Mouse (Mus musculus) CH12.LX (cell line): ENCODE measurements around the gene Mrs2. TPM values are rescaled to one million over a fixed set of nuclear protein-coding genes. Genes with fewer than 3 reads are reported as not detected.

Experiments
- DNase-seq: peaks from one replicate; pipeline ENCODE4 v3.0.0-alpha.2; 2013; ENCODE audit errors: extremely low read depth
- H3K27ac ChIP-seq: 2 replicates; pipeline ENCODE4 v1.5.1; 2012; ENCODE audit warnings: low read depth, mild to moderate bottlenecking, control low read depth, moderate library complexity; ENCODE audit not compliant: insufficient read depth
- H3K27me3 ChIP-seq: replicated peaks from 2 replicates; pipeline ENCODE3; 2012; ENCODE audit warnings: inconsistent platforms
- H3K36me3 ChIP-seq, 2 experiments: replicated peaks in 1 of 2; 2 replicates each; pipeline versions ENCODE3 to v1.6.1; 2012; ENCODE audit warnings: inconsistent platforms in 1 of 2, low read length in 1 of 2, mild to moderate bottlenecking in 1 of 2, mixed read lengths in 1 of 2, moderate library complexity in 1 of 2; ENCODE audit not compliant: control insufficient read depth in 1 of 2, insufficient read depth in 1 of 2
- H3K4me1 ChIP-seq, 2 experiments: 2 replicates each; pipeline ENCODE4 v1.6.1; 2012; ENCODE audit warnings: inconsistent platforms in 1 of 2, moderate library complexity in 1 of 2; ENCODE audit not compliant: insufficient read depth in 2 of 2, control insufficient read depth in 1 of 2
- H3K4me2 ChIP-seq: 2 replicates; pipeline ENCODE4 v1.6.1; 2012; ENCODE audit warnings: low read depth, mild to moderate bottlenecking, control low read depth; ENCODE audit not compliant: poor library complexity, insufficient read depth, severe bottlenecking
- H3K4me3 ChIP-seq, 3 experiments: fragments of 150-350 bp in 1 of 3; sonication (generic) in 1 of 3; replicated peaks in 1 of 3; 2 replicates each; pipeline versions ENCODE3 to v1.5.1; 2011 to 2012; ENCODE audit warnings: low read depth in 2 of 3, low read length in 2 of 3, mild to moderate bottlenecking in 2 of 3, moderate library complexity in 2 of 3, control low read depth in 1 of 3, improper control_type of control experiment in 1 of 3, inconsistent platforms in 1 of 3, mixed read lengths in 1 of 3; ENCODE audit not compliant: poor library complexity in 1 of 3
- H3K79me2 ChIP-seq: replicated peaks from 2 replicates; pipeline ENCODE4 v1.6.1; 2012; ENCODE audit warnings: mild to moderate bottlenecking, moderate library complexity; ENCODE audit not compliant: control insufficient read depth, poor library complexity, insufficient read depth, severe bottlenecking; ENCODE audit errors: extremely low read depth
- H3K9ac ChIP-seq: 2 replicates; pipeline ENCODE4 v1.6.1; 2012; ENCODE audit warnings: low read depth, mild to moderate bottlenecking, control low read depth, moderate library complexity; ENCODE audit not compliant: insufficient read depth
- H3K9me3 ChIP-seq: replicated peaks from 2 replicates; pipeline ENCODE3; 2012; ENCODE audit warnings: low read length, inconsistent platforms, mixed read lengths
- BHLHE40 ChIP-seq: IDR thresholded peaks from 2 replicates; pipeline ENCODE4 v1.6.1; 2011; ENCODE audit warnings: mild to moderate bottlenecking, low read depth, low read length, improper control_type of control experiment
- CHD1 ChIP-seq: IDR thresholded peaks from 2 replicates; pipeline ENCODE4 v1.6.1; 2012; ENCODE audit warnings: low read depth, low read length, improper control_type of control experiment, inconsistent platforms
- CHD2 ChIP-seq: IDR thresholded peaks from 2 replicates; pipeline ENCODE4 v1.6.1; 2011; ENCODE audit warnings: low read length, improper control_type of control experiment
- GABPA ChIP-seq: IDR thresholded peaks from 2 replicates; pipeline ENCODE4 v1.6.1; 2012; ENCODE audit warnings: low read depth, low read length, improper control_type of control experiment, inconsistent platforms; ENCODE audit not compliant: insufficient replicate concordance
- HCFC1 ChIP-seq: IDR thresholded peaks from 2 replicates; pipeline ENCODE4 v1.6.1; 2012; ENCODE audit warnings: low read depth, mild to moderate bottlenecking, inconsistent platforms, low read length, improper control_type of control experiment
- IRF4 ChIP-seq: IDR thresholded peaks from 2 replicates; pipeline ENCODE4 v1.6.1; 2014; ENCODE audit warnings: low read depth, mild to moderate bottlenecking, inconsistent platforms, low read length, improper control_type of control experiment
- JUN ChIP-seq: IDR thresholded peaks from 2 replicates; pipeline ENCODE4 v1.6.1; 2011; ENCODE audit warnings: low read depth, mild to moderate bottlenecking, low read length, improper control_type of control experiment, moderate library complexity; ENCODE audit not compliant: insufficient read depth
- MAFK ChIP-seq: IDR thresholded peaks from 2 replicates; pipeline ENCODE4 v1.6.1; 2011; ENCODE audit warnings: low read length, improper control_type of control experiment; ENCODE audit not compliant: insufficient replicate concordance
- MAX ChIP-seq: IDR thresholded peaks from 2 replicates; pipeline ENCODE4 v1.6.1; 2011; ENCODE audit warnings: low read length, improper control_type of control experiment
- MAZ ChIP-seq: IDR thresholded peaks from 2 replicates; pipeline ENCODE4 v1.6.1; 2012; ENCODE audit warnings: low read depth, mild to moderate bottlenecking, inconsistent platforms, low read length, improper control_type of control experiment, moderate library complexity
- MXI1 ChIP-seq: IDR thresholded peaks from 2 replicates; pipeline ENCODE4 v1.6.1; 2011; ENCODE audit warnings: mild to moderate bottlenecking, low read depth, low read length, improper control_type of control experiment
- MYC ChIP-seq: IDR thresholded peaks from 2 replicates; pipeline ENCODE4 v1.6.1; 2011; ENCODE audit warnings: low read depth, mild to moderate bottlenecking, improper control_type of control experiment, low read length
- NELFE ChIP-seq: IDR thresholded peaks from 2 replicates; pipeline ENCODE4 v1.6.1; 2011; ENCODE audit warnings: low read depth, low read length, improper control_type of control experiment
- NRF1 ChIP-seq: IDR thresholded peaks from 2 replicates; pipeline ENCODE4 v1.6.1; 2014; ENCODE audit warnings: low read depth, mild to moderate bottlenecking, inconsistent platforms, low read length, improper control_type of control experiment, moderate library complexity
- POLR2A ChIP-seq: IDR thresholded peaks from 2 replicates; pipeline ENCODE4 v1.6.1; 2011; ENCODE audit warnings: low read depth, mild to moderate bottlenecking, improper control_type of control experiment, low read length
- RCOR1 ChIP-seq: conservative IDR thresholded peaks from 2 replicates; pipeline ENCODE4 v1.6.1; 2012; ENCODE audit warnings: low read depth, mild to moderate bottlenecking, inconsistent platforms, low read length, improper control_type of control experiment
- SIN3A ChIP-seq: IDR thresholded peaks from 2 replicates; pipeline ENCODE4 v1.6.1; 2012; ENCODE audit warnings: low read length, improper control_type of control experiment, inconsistent platforms
- SMC3 ChIP-seq: IDR thresholded peaks from 2 replicates; pipeline ENCODE4 v1.6.1; 2011; ENCODE audit warnings: low read depth, low read length, improper control_type of control experiment
- TCF12 ChIP-seq: IDR thresholded peaks from 2 replicates; pipeline ENCODE4 v1.6.1; 2014; ENCODE audit warnings: low read depth, mild to moderate bottlenecking, inconsistent platforms, low read length, improper control_type of control experiment
- UBTF ChIP-seq: IDR thresholded peaks from 2 replicates; pipeline ENCODE4 v1.6.1; 2012; ENCODE audit warnings: low read depth, mild to moderate bottlenecking, inconsistent platforms, low read length, improper control_type of control experiment, moderate library complexity
- USF1 ChIP-seq: IDR thresholded peaks from 2 replicates; pipeline ENCODE4 v1.6.1; 2014; ENCODE audit warnings: low read depth, mild to moderate bottlenecking, inconsistent platforms, low read length, improper control_type of control experiment
- dilution Hi-C: fragments of 300-500 bp; cut with MboI; formaldehyde crosslinking; loops from 2 replicates; pipeline ENCODE4 v1.14.3; 2020; ENCODE audit warnings: low sequenced_read_pairs; ENCODE audit not compliant: extremely low pct_unique_long_range_greater_than_20kb, extremely low pct_ligation_motif_present
- in situ Hi-C: fragments of 300-500 bp; cut with MboI; formaldehyde crosslinking; loops from 3 replicates; pipeline ENCODE4 v1.14.3; 2019; ENCODE audit warnings: low sequenced_read_pairs, low pct_ligation_motif_present, low pct_unique_long_range_greater_than_20kb, mixed read lengths
- polyA plus RNA-seq: library from polyadenylated mRNA; unstranded; fragments of >175 nt; gene quantifications from 2 replicates; pipeline ENCODE4 v1.2.1, GENCODE M21; 2012; ENCODE audit warnings: low read depth; ENCODE audit not compliant: insufficient read length
- total RNA-seq, 2 experiments: library from RNA; depleted of rRNA; stranded (reverse); fragments of 300-350 nt in 1 of 2; fragments of >200 nt in 1 of 2; gene quantifications; 2 replicates each; pipeline ENCODE4 v1.2.3; 2012 to 2014

Gene Mrs2
- total and polyA plus RNA-seq, 3 experiments: 12.1 to 29.5 (median 12.6) TPM

DNA sequence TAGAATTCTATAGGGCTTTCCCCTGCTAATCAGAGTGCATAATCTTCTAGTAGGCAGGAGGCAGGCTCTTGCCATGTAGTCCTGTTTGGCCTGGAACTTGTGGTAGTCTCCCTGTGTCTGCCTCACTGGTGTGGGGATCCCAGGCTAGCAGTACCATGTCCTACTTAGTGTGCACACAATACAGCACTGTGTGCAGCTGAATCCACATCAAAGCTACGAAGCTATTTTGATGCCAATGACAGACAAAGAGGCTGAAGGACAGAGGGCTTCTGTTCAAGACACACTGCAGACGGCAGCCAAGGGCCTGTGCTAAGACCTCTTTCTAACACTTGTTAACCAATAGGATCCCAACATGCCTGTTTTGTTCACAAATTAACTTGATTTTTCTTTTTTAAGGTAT, 34.7 kb downstream of the Mrs2 start:
- H3K4me2 ChIP-seq: no peak overlapping the region
- TF ChIP-seq CHD2: no peak
- no peak for TF ChIP-seq MAZ
- TF ChIP-seq SMC3: no peak
- TF ChIP-seq NELFE: no peak
- no peak for TF ChIP-seq HCFC1
- TF ChIP-seq TCF12: no peak
- TF ChIP-seq MYC: no peak
- TF ChIP-seq NRF1: no peak
- no peak for TF ChIP-seq RCOR1
- TF ChIP-seq CHD1: no peak
- TF ChIP-seq MAX: no peak
- no peak for TF ChIP-seq SIN3A
- TF ChIP-seq GABPA: no peak
- no peak for TF ChIP-seq USF1
- TF ChIP-seq JUN: no peak
- TF ChIP-seq MAFK: no peak
- TF ChIP-seq, all 38 proteins: peak for 0
- DNase-seq: no peak
- Histone ChIP-seq H3K9ac (no peak overlapping the region), H3K4me1 (no peaks in the 10 kb centered on the region), H3K79me2 (no peaks in the 10 kb centered on the region), H3K27me3 (no peaks in the 10 kb centered on the region), H3K4me3 (no peak overlapping the region), H3K36me3 (peaks cover 10 to 26% of the 10 kb centered on the region in 2 experiments), H3K27ac (no peak overlapping the region), H3K9me3 (no peaks in the 10 kb centered on the region)
- dilution Hi-C loops: no loop called here
- in situ Hi-C loops: loop anchor here (25.0 kb wide), 1 partner anchor 498 kb away; no protein-coding TSS in a partner anchor

DNA sequence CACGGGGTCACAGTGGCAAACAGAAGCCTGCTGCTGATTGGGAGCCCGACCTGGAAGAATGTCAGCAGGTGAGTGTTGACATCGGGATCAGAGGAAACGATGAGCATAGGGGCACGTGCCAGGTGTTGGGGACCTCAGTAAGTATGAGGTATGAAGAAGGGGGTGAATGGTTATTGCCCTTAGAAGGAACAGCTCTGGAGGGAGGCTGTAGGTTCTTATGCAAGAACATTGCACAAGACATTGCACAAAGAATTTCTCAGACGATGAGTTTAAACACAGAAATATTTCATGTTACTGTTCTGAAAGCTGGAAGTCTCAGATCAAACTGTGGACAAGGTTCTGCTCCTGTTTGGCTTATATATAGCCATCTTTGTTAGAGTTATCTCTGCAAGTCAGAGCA, 39.1 kb downstream of the Mrs2 start:
- dilution Hi-C loops: no loop called here
- TF ChIP-seq GABPA: no peak
- TF ChIP-seq IRF4: no peak
- no peak for TF ChIP-seq MXI1
- no peak for TF ChIP-seq POLR2A
- TF ChIP-seq BHLHE40: no peak
- TF ChIP-seq UBTF: no peak
- TF ChIP-seq SMC3: no peak
- TF ChIP-seq, all 38 proteins: peak for 0
- in situ Hi-C loops: loop anchor here (5.0 to 25.0 kb wide), 2 partner anchors 44 to 494 kb away; partner anchors contain the start of gene Aldh5a1

More for the DNA sequence above, 39.1 kb downstream of the Mrs2 start:
- Histone ChIP-seq H3K79me2 (no peaks in the 10 kb centered on the region), H3K4me3 (no peak overlapping the region), H3K36me3 (peaks cover 0 to 3% of the 10 kb centered on the region in 2 experiments), H3K4me2 (no peak overlapping the region), H3K27ac (no peak overlapping the region), H3K27me3 (no peaks in the 10 kb centered on the region), H3K4me1 (no peaks in the 10 kb centered on the region), H3K9ac (no peak overlapping the region), H3K9me3 (no peaks in the 10 kb centered on the region)
- DNase-seq: no peak
